ENCODE assay signal across 24 mouse cellular contexts in the genomic region with DNA sequence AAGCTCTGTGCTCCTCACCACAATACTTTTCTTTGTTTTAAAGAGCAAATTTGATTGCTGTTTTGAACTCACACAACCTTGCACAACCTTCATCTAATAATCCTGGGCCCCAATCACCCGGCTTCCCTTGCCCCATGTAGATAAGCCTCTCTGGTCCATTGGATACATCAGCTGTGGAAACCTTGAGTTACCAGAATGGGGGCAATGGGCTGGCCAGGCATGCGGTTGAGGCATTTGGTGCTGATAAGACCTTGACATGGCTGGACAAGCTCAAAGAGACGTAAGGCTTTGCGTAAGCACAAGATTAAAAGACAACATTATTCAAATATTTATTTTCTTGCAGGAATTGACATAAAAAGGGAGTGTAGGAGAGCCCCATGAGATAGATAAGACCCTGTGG.
DNase-seq lines count a peak whose midpoint lies in the region; ATAC-seq lines count a peak whose summit lies in the region.
"Had no signal": no experiment of that assay in that cellular context is flagged by ENCODE, and none has a peak within 500 bp of the region (broad histone marks: within the 10 kb centered on the region; RNA-seq: fewer than 3 reads in every experiment).

No protein-coding gene starts in this region.

- no peaks in the 10 kb centered on the region for H3K36me3 ChIP-seq in stomach, embryonic 16.5 days (ENCODE audit: control insufficient read depth, insufficient read depth, low read length)
- H3K36me3 ChIP-seq: embryonic facial prominence, embryonic 12.5 days; embryonic facial prominence, embryonic 15.5 days; heart, embryonic 13.5 days had no signal

- no peaks in the 10 kb centered on the region for H3K27me3 ChIP-seq in stomach, embryonic 16.5 days (ENCODE audit: control insufficient read depth, insufficient read depth, low read length)
- H3K27me3 ChIP-seq: embryonic facial prominence, embryonic 12.5 days; embryonic facial prominence, embryonic 15.5 days; heart, embryonic 13.5 days had no signal

- WGBS in stomach, embryonic 16.5 days: 53% methylated on average over 4 of the region's 4 CpGs

- no peak overlapping the region for H3K4me3 ChIP-seq in stomach, embryonic 16.5 days (replicated peaks; ENCODE audit: low read length)
- H3K4me3 ChIP-seq: embryonic facial prominence, embryonic 12.5 days; embryonic facial prominence, embryonic 15.5 days; gastrocnemius, adult 2 months; heart, embryonic 13.5 days had no signal

- peaks cover 3% of the 10 kb centered on the region; the same call in 1 of the 2 replicates for H3K4me1 ChIP-seq in stomach, embryonic 16.5 days (ENCODE audit: control insufficient read depth, insufficient read depth, low read length)

- H3K27ac ChIP-seq in stomach, embryonic 16.5 days (ENCODE audit: low read length): no peak overlapping the region
- H3K27ac ChIP-seq: embryonic facial prominence, embryonic 12.5 days; embryonic facial prominence, embryonic 15.5 days; gastrocnemius, adult 2 months; heart, embryonic 13.5 days; hindbrain, embryonic 14.5 days; hindbrain, postnatal 0 days had no signal

- H3K4me2 ChIP-seq in stomach, embryonic 16.5 days (ENCODE audit: low read depth, low read length): no peak overlapping the region
- H3K4me2 ChIP-seq: embryonic facial prominence, embryonic 12.5 days; embryonic facial prominence, embryonic 15.5 days; heart, embryonic 13.5 days; hindbrain, embryonic 14.5 days had no signal

- ATAC-seq in stomach, embryonic 16.5 days (ENCODE audit: insufficient read depth, low FRiP score): peak; percentile 76; the same call in 1 of the 2 replicates
- ATAC-seq: CD4-positive, CD25-positive, alpha-beta regulatory T cell, adult 4 months; forebrain, embryonic 14.5 days; forebrain, postnatal 0 days; hindbrain, postnatal 0 days had no signal

- H3K9ac ChIP-seq in stomach, embryonic 16.5 days (ENCODE audit: low read length): no peak overlapping the region
- H3K9ac ChIP-seq: embryonic facial prominence, embryonic 12.5 days; embryonic facial prominence, embryonic 15.5 days; forebrain, postnatal 0 days; heart, embryonic 13.5 days; hindbrain, embryonic 14.5 days had no signal

- H3K9me3 ChIP-seq in stomach, embryonic 16.5 days (replicated peaks; ENCODE audit: control insufficient read depth, low read length): no peaks in the 10 kb centered on the region
- H3K9me3 ChIP-seq: embryonic facial prominence, embryonic 12.5 days; embryonic facial prominence, embryonic 15.5 days; heart, embryonic 13.5 days had no signal

- DNase-seq in ovary, adult 18-20 months (ENCODE audit: low spot score): peak; percentile 31
- no peak for DNase-seq in ovary, postnatal 36 days (ENCODE audit: low spot score)
- DNase-seq in urinary bladder, postnatal 36 days (ENCODE audit: low spot score in 2 of 2): peak; percentile 23 to 33
- DNase-seq in urinary bladder, postnatal 10 days (ENCODE audit: low spot score): no peak
- no peak for DNase-seq in cerebellum, adult 18-20 months
- DNase-seq: adrenal gland, adult 8-10 months; adrenal gland, postnatal 36 days; cerebellum, adult 2 months; cerebellum, adult 9-11 months; cerebellum, postnatal 25 days; forebrain, postnatal 0 days; gastrocnemius, adult 2 months; gastrocnemius, postnatal 14 days; heart, adult 18-20 months; heart, postnatal 14 days; heart, postnatal 4 days had no signal

Comparison
In these comparisons a context has a peak if more than half of its experiments do, and no peak if none do; other contexts are left out.
1. DNase-seq: peak in ovary, adult 18-20 months (single experiment) and urinary bladder, postnatal 36 days (2 of 2); none in ovary, postnatal 36 days (single experiment), urinary bladder, postnatal 10 days (single experiment) and cerebellum, adult 18-20 months (0 of 2).